Comparison of ENCODE assay signal across 23 mouse cellular contexts in the genomic region with DNA sequence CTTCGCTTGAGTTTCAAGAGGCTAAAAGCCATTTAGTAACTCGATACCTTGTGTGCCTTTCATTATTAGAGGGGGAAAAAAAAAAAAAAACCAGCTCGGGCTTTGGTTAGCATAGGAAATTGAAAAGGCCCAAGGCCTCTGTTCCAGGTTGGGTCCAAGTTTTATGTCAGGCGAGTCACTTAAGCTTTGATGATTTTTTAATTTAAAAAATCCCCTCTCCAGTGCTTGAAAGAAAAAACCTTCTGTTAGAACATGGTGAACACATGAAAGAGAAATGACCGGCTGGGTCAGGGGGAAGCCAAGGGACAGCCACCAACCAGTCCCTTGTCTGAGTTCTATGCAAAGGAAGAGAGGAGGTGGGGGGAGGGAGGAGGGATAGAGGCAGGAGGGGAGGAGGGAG. TPM values are rescaled to one million over a fixed set of nuclear protein-coding genes. Genes with fewer than 3 reads are reported as not detected.
DNase-seq lines count a peak whose midpoint lies in the region; ATAC-seq and TF ChIP-seq lines count a peak whose summit lies in the region.
"Had no signal": no experiment of that assay in that cellular context is flagged by ENCODE, and none has a peak within 500 bp of the region (broad histone marks: within the 10 kb centered on the region; RNA-seq: fewer than 3 reads in every experiment).

No protein-coding gene starts in this region.

- 21% methylated on average over 5 of the region's 5 CpGs for WGBS in embryonic facial prominence, embryonic 14.5 days
- 8% methylated on average over 5 of the region's 5 CpGs for WGBS in limb, embryonic 12.5 days
- WGBS in midbrain, embryonic 13.5 days: 23% methylated on average over 5 of the region's 5 CpGs

- TF ChIP-seq RAD21 in CH12.LX (IDR thresholded peaks at IDR 0.05; ENCODE audit: low read depth, low read length): no peak

- in situ Hi-C loops in CH12.LX (cut with MboI; ENCODE audit: low pct_ligation_motif_present, low pct_unique_long_range_greater_than_20kb, low sequenced_read_pairs): no loop called here

- no peak overlapping the region for H3K9ac ChIP-seq in CH12.LX (ENCODE audit: insufficient read depth, low read depth)
- H3K9ac ChIP-seq in embryonic facial prominence, embryonic 14.5 days (ENCODE audit: low read depth, low read length): no peak overlapping the region
- H3K9ac ChIP-seq in limb, embryonic 12.5 days (replicated peaks): no peak overlapping the region
- no peak overlapping the region for H3K9ac ChIP-seq in midbrain, embryonic 13.5 days (replicated peaks)
- H3K9ac ChIP-seq: forebrain, embryonic 13.5 days; heart, embryonic 15.5 days; hindbrain, embryonic 14.5 days; liver, embryonic 14.5 days; lung, embryonic 14.5 days; neural tube, embryonic 15.5 days had no signal

- no peak for TF ChIP-seq POLR2A in CH12.LX (IDR thresholded peaks at IDR 0.05; ENCODE audit: low read depth, low read length)

- no peak overlapping the region for H3K4me2 ChIP-seq in CH12.LX (ENCODE audit: insufficient read depth, low read depth, poor library complexity, severe bottlenecking)
- H3K4me2 ChIP-seq in embryonic facial prominence, embryonic 14.5 days (ENCODE audit: low read depth, low read length): no peak overlapping the region
- H3K4me2 ChIP-seq in limb, embryonic 12.5 days: no peak overlapping the region
- H3K4me2 ChIP-seq in midbrain, embryonic 13.5 days (replicated peaks): no peak overlapping the region
- H3K4me2 ChIP-seq: forebrain, embryonic 13.5 days; heart, embryonic 15.5 days; hindbrain, embryonic 14.5 days; lung, embryonic 14.5 days; neural tube, embryonic 15.5 days had no signal

- no peak for TF ChIP-seq EP300 in CH12.LX (IDR thresholded peaks at IDR 0.05; ENCODE audit: low read length)

- H3K4me1 ChIP-seq in CH12.LX (ENCODE audit: control insufficient read depth in 1 of 2, insufficient read depth in 2 of 2): 0 out of 4 replicates have a peak, but pooled peaks cover 0 to 3% of the 10 kb centered on the region in 2 experiments
- H3K4me1 ChIP-seq in embryonic facial prominence, embryonic 14.5 days (ENCODE audit: control insufficient read depth, insufficient read depth, low read length): peaks cover 16% of the 10 kb centered on the region
- peaks cover 46% of the 10 kb centered on the region for H3K4me1 ChIP-seq in limb, embryonic 12.5 days (replicated peaks)
- H3K4me1 ChIP-seq in midbrain, embryonic 13.5 days (replicated peaks): 0 out of 2 replicates have a peak, but pooled peaks cover 3% of the 10 kb centered on the region
- H3K4me1 ChIP-seq: forebrain, embryonic 13.5 days had no signal

- no peaks in the 10 kb centered on the region for H3K79me2 ChIP-seq in CH12.LX (replicated peaks; ENCODE audit: control insufficient read depth, extremely low read depth, insufficient read depth, poor library complexity, severe bottlenecking)

- peak; percentile 58 for DNase-seq in embryo, embryonic 11 days
- DNase-seq in embryo, embryonic 9.5 days (ENCODE audit: extremely low spot score): no peak
- no peak for DNase-seq in CH12.LX (ENCODE audit: extremely low read depth)
- peak; percentile 40 for DNase-seq in embryonic facial prominence, embryonic 14.5 days (ENCODE audit: low spot score)
- DNase-seq in urinary bladder, postnatal 36 days (ENCODE audit: low spot score in 2 of 2): no peak
- no peak for DNase-seq in adrenal gland, adult 2 months
- DNase-seq: adrenal gland, postnatal 36 days; cerebellum, adult 9-11 months; heart, postnatal 36 days; kidney, adult 8-10 months; layer of hippocampus, adult 9-11 months; left cerebral cortex, postnatal 4 days; lung, embryonic 14.5 days; thymus, adult 2 months had no signal

- no peak for ATAC-seq in embryonic facial prominence, embryonic 14.5 days (ENCODE audit: low read depth)
- ATAC-seq in limb, embryonic 12.5 days (ENCODE audit: insufficient number of reproducible peaks, insufficient read depth, low FRiP score, low TSS enrichment, low read depth): peak; percentile 35; the same call in 1 of the 2 replicates
- ATAC-seq in midbrain, embryonic 13.5 days: no peak
- ATAC-seq: forebrain, embryonic 13.5 days had no signal

- H3K27me3 ChIP-seq in CH12.LX (replicated peaks): no peaks in the 10 kb centered on the region
- no peaks in the 10 kb centered on the region for H3K27me3 ChIP-seq in embryonic facial prominence, embryonic 14.5 days (replicated peaks; ENCODE audit: control insufficient read depth, insufficient read depth, low read length)
- no peaks in the 10 kb centered on the region for H3K27me3 ChIP-seq in limb, embryonic 12.5 days
- H3K27me3 ChIP-seq in midbrain, embryonic 13.5 days: peaks cover 10% of the 10 kb centered on the region; the same call in 1 of the 2 replicates
- H3K27me3 ChIP-seq: heart, embryonic 15.5 days; neural tube, embryonic 15.5 days had no signal

- H3K36me3 ChIP-seq in CH12.LX (replicated peaks in 1 of 2; ENCODE audit: control insufficient read depth in 1 of 2, insufficient read depth in 1 of 2, low read length in 1 of 2): no peaks in the 10 kb centered on the region
- H3K36me3 ChIP-seq in embryonic facial prominence, embryonic 14.5 days (ENCODE audit: control insufficient read depth, insufficient read depth, low read length): no peaks in the 10 kb centered on the region
- no peaks in the 10 kb centered on the region for H3K36me3 ChIP-seq in limb, embryonic 12.5 days
- no peaks in the 10 kb centered on the region for H3K36me3 ChIP-seq in midbrain, embryonic 13.5 days
- H3K36me3 ChIP-seq: heart, embryonic 15.5 days; neural tube, embryonic 15.5 days had no signal

- dilution Hi-C loops in CH12.LX (cut with MboI; ENCODE audit: extremely low pct_ligation_motif_present, extremely low pct_unique_long_range_greater_than_20kb, low sequenced_read_pairs): no loop called here

- no peak overlapping the region for H3K4me3 ChIP-seq in CH12.LX (replicated peaks in 1 of 3; ENCODE audit: low read depth in 2 of 3, low read length in 2 of 3, poor library complexity in 1 of 3)
- H3K4me3 ChIP-seq in embryonic facial prominence, embryonic 14.5 days (ENCODE audit: low read depth, low read length): no peak overlapping the region
- no peak overlapping the region for H3K4me3 ChIP-seq in limb, embryonic 12.5 days (replicated peaks)
- no peak overlapping the region for H3K4me3 ChIP-seq in midbrain, embryonic 13.5 days (replicated peaks)
- H3K4me3 ChIP-seq: erythroblast, embryonic 14.5 days; forebrain, embryonic 13.5 days; heart, embryonic 15.5 days; neural tube, embryonic 15.5 days had no signal

- no peaks in the 10 kb centered on the region for H3K9me3 ChIP-seq in CH12.LX (replicated peaks; ENCODE audit: low read length)
- peaks cover 7% of the 10 kb centered on the region; the same call in 1 of the 2 replicates for H3K9me3 ChIP-seq in embryonic facial prominence, embryonic 14.5 days (ENCODE audit: control insufficient read depth, low read length)
- H3K9me3 ChIP-seq in limb, embryonic 12.5 days: no peaks in the 10 kb centered on the region
- H3K9me3 ChIP-seq in midbrain, embryonic 13.5 days: no peaks in the 10 kb centered on the region; the same call in 1 of the 2 replicates
- H3K9me3 ChIP-seq: forebrain, embryonic 13.5 days; heart, embryonic 15.5 days; neural tube, embryonic 15.5 days had no signal

- no peak for TF ChIP-seq CTCF in CH12.LX (conservative IDR thresholded peaks at IDR 0.05 in 1 of 2, IDR thresholded peaks at IDR 0.05 in 1 of 2; ENCODE audit: low read depth in 2 of 2, low read length in 2 of 2)

- H3K27ac ChIP-seq in CH12.LX (ENCODE audit: insufficient read depth, low read depth): no peak overlapping the region
- H3K27ac ChIP-seq in embryonic facial prominence, embryonic 14.5 days (replicated peaks; ENCODE audit: low read depth, low read length): 0 out of 2 replicates have a peak overlapping the region, but pooled peaks have one; percentile 10
- H3K27ac ChIP-seq in limb, embryonic 12.5 days: peak overlapping the region; percentile 88
- no peak overlapping the region for H3K27ac ChIP-seq in midbrain, embryonic 13.5 days
- H3K27ac ChIP-seq: forebrain, embryonic 13.5 days; heart, embryonic 15.5 days; hindbrain, embryonic 14.5 days; liver, embryonic 14.5 days; macrophage; neural tube, embryonic 15.5 days had no signal

TF ChIP-seq in CH12.LX, 34 proteins besides CTCF, POLR2A, EP300 and RAD21:
- TF ChIP-seq ZNF384 (IDR thresholded peaks at IDR 0.05; ENCODE audit: low read depth, low read length): peak; percentile 66
- no peak for TF ChIP-seq POLR2AphosphoS2 (IDR thresholded peaks at IDR 0.05; ENCODE audit: low read depth, low read length)

RNA-seq across cellular contexts. Expression of a gene that starts 22.0 kb away (rescaled TPM):
- total RNA-seq in CH12.LX (2012; rRNA removed) (9.0 and 10.1 TPM in 2 replicates), CH12.LX (2014; rRNA removed) (1.8 and 2.0 TPM in 2 replicates)
- polyA plus RNA-seq in CH12.LX (2012; ENCODE audit: insufficient read length, low read depth): 9.4 and 11.0 TPM in 2 replicates
- 15.7 and 16.5 TPM in 2 replicates for polyA plus RNA-seq in embryonic facial prominence, embryonic 14.5 days (2014; fragmentation: Nextera tagmentation; extraction: Ambion mirVana)
- polyA plus RNA-seq in limb, embryonic 12.5 days (2016; fragmentation: Nextera tagmentation; extraction: Ambion mirVana): 17.0 and 17.1 TPM in 2 replicates
- 16.8 and 16.9 TPM in 2 replicates for polyA plus RNA-seq in midbrain, embryonic 13.5 days (2015; fragmentation: Nextera tagmentation; extraction: Ambion mirVana)
- total RNA-seq in adrenal gland, adult 2 months (2021): 10 to 100 TPM; 31.5 to 34.3 TPM
- 14.1 and 17.0 TPM in 2 replicates for polyA plus RNA-seq in adrenal gland, adult 2 months (2012; rRNA removed)

Comparison
In these comparisons a context has a peak if more than half of its experiments do, and no peak if none do; other contexts are left out.
1. DNase-seq: peak in embryo, embryonic 11 days (single experiment) and embryonic facial prominence, embryonic 14.5 days (single experiment); none in embryo, embryonic 9.5 days (single experiment), CH12.LX (single experiment), urinary bladder, postnatal 36 days (0 of 2) and adrenal gland, adult 2 months (single experiment).
2. H3K27ac ChIP-seq: peak in embryonic facial prominence, embryonic 14.5 days (single experiment) and limb, embryonic 12.5 days (single experiment); none in CH12.LX (single experiment) and midbrain, embryonic 13.5 days (single experiment).